Mouse (Mus musculus): Measurements from ENCODE around the gene Rngtt. TPM values are rescaled to one million over a fixed set of nuclear protein-coding genes. Genes with fewer than 3 reads are reported as not detected.
"Not testable (repeated sequence)": the region's sequence is repeated elsewhere in the genome, so short reads cannot be mapped to it uniquely, and the experiment has no call there.

The Rngtt gene
- total RNA-seq, 2 experiments from 2014 or later = 11.2 to 12.1 TPM

- no peak for DNase-seq
- intact Hi-C loops (cut with DNase I) = no loop called here
Observed at GRCm38 (mm10) chr4:33303057-33303456, 7.1 kb upstream of the Rngtt start.

- no peak for DNase-seq
- intact Hi-C loops (cut with DNase I) = no loop called here
Observed at GRCm38 (mm10) chr4:33307146-33307545, 3.0 kb upstream of the Rngtt start.

GRCm38 (mm10) chr4:33310840-33311437 is 828 bp downstream of the Rngtt start:
- intact Hi-C loops (cut with DNase I) = no loop called here
- DNase-seq = no peak

- DNase-seq; intact Hi-C loops (cut with DNase I): not testable (repeated sequence)
Observed at GRCm38 (mm10) chr4:33314150-33314549, 4.0 kb downstream of the Rngtt start.

- intact Hi-C loops (cut with DNase I) = no loop called here
- no peak for DNase-seq
Observed at GRCm38 (mm10) chr4:33315840-33316239, 5.7 kb downstream of the Rngtt start.

- no peak for DNase-seq
Observed at GRCm38 (mm10) chr4:33331147-33331546, 21.0 kb downstream of the Rngtt start.

GRCm38 (mm10) chr4:33332956-33333455 is 22.9 kb downstream of the Rngtt start:
- intact Hi-C loops (cut with DNase I) = no loop called here

More at GRCm38 (mm10) chr4:33331147-33331546, 21.0 kb downstream of the Rngtt start:
- intact Hi-C loops (cut with DNase I) = no loop called here

GRCm38 (mm10) chr4:33337999-33338398 is 27.9 kb downstream of the Rngtt start:
- no peak for DNase-seq
- intact Hi-C loops (cut with DNase I) = no loop called here

More at GRCm38 (mm10) chr4:33332956-33333455, 22.9 kb downstream of the Rngtt start:
- DNase-seq = no peak

- no peak for DNase-seq
- intact Hi-C loops (cut with DNase I) = no loop called here
Observed at GRCm38 (mm10) chr4:33342877-33343731, 33.0 kb downstream of the Rngtt start.

GRCm38 (mm10) chr4:33343732-33344057 is 33.6 kb downstream of the Rngtt start:
- no peak for DNase-seq
- intact Hi-C loops (cut with DNase I) = no loop called here

- DNase-seq = no peak
- intact Hi-C loops (cut with DNase I) = no loop called here
Observed at GRCm38 (mm10) chr4:33363451-33363850, 53.3 kb downstream of the Rngtt start.

GRCm38 (mm10) chr4:33374916-33375315 is 64.8 kb downstream of the Rngtt start:
- no peak for DNase-seq
- intact Hi-C loops (cut with DNase I) = no loop called here

GRCm38 (mm10) chr4:33377642-33378041 is 67.5 kb downstream of the Rngtt start:
- intact Hi-C loops (cut with DNase I) = no loop called here
- no peak for DNase-seq

GRCm38 (mm10) chr4:33378894-33379293 is 68.8 kb downstream of the Rngtt start:
- DNase-seq = no peak
- intact Hi-C loops (cut with DNase I) = no loop called here

GRCm38 (mm10) chr4:33388899-33389298 is 78.8 kb downstream of the Rngtt start:
- DNase-seq = no peak

GRCm38 (mm10) chr4:33390660-33391059 is 80.5 kb downstream of the Rngtt start:
- DNase-seq = no peak
- intact Hi-C loops (cut with DNase I) = loop anchor here (10.0 kb wide), 1 partner anchor 1224 kb away; the partner anchor contains the start of genes Orc3 and Rars2

More at GRCm38 (mm10) chr4:33388899-33389298, 78.8 kb downstream of the Rngtt start:
- intact Hi-C loops (cut with DNase I) = no loop called here

GRCm38 (mm10) chr4:33393437-33393836 is 83.3 kb downstream of the Rngtt start:
- no peak for DNase-seq
- intact Hi-C loops (cut with DNase I) = loop anchor here (10.0 kb wide), 1 partner anchor 1221 kb away; the partner anchor contains the start of genes Orc3 and Rars2

GRCm38 (mm10) chr4:33396222-33397176 is 86.4 kb downstream of the Rngtt start:
- peak; percentile 85 to 93 for DNase-seq
- intact Hi-C loops (cut with DNase I) = loop anchor here (1.0 to 10.0 kb wide), 3 partner anchors 191 to 1218 kb away; partner anchors contain the start of genes Orc3 and Rars2

GRCm38 (mm10) chr4:33405723-33406293 is 95.7 kb downstream of the Rngtt start:
- no peak for DNase-seq
- intact Hi-C loops (cut with DNase I) = no loop called here

- peak; percentile 48 to 69 for DNase-seq
- intact Hi-C loops (cut with DNase I) = no loop called here
Observed at GRCm38 (mm10) chr4:33413791-33414190, 103.7 kb downstream of the Rngtt start.

Data from heart, postnatal 14 days (tissue).